Mouse (Mus musculus): ENCODE measurements around the gene Gm49373. TPM values are rescaled to one million over a fixed set of nuclear protein-coding genes. Genes with fewer than 3 reads are reported as not detected.
A peak's percentile ranks its signal among the peaks of the same experiment; 100 is the strongest.

Gm49373 gene
- total RNA-seq (2014; rRNA removed) (1.5 and 2.6 TPM in 2 replicates), polyA plus RNA-seq (2015; fragmentation: Nextera tagmentation; extraction: Ambion mirVana) (0.74 and 0.79 TPM in 2 replicates)

DNA sequence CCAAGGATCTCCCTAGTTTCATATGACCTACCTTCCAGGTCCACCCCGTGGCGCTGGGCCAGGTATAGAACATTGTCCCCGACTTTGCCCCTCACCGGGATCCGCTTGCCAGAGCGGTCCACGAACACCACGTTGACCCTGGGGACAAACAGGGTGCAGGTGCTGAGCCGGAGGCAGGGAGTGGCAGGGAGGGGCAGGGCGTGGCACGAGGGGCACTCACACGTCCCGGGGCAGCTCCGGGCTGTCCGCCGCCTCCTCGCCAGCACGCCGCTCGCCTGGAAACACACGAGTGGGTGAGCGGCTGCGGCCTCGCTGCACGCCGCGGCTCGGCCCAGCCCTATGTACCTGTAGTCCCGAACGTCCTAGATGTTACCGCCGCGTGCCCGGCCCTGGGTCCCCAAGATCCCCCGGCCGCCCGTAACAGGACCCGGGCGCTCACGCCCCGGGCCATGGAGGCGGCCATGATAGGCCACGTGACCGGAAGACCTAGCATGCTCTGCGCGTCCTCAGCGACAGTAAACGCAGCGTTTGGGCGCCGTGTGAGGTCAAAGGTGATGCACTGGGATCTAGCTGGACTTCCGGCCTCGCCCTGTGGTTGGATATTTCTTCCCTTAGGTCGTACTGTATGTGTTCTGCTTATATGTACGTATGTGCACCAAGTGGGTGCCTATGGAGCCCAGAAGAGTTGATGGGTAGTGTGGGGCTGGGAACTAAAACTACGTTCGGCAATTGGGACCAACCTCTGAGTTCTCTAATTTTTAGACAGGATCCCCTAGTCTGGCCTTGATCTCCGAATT lies at the start of gene Gm49373, which contains the start of gene Fdx1l:
TSS of gene Gm49373 (minus strand) at position 53 of the 797 bp plus-strand sequence.
TSS of gene Fdx1l (minus strand) at position 571 of the 797 bp plus-strand sequence.
- no peaks in the 10 kb centered on the region for H3K27me3 ChIP-seq (ENCODE audit: insufficient read depth, low read length)
- H3K27ac ChIP-seq (ENCODE audit: low read depth, low read length): peak within 1 kb of the TSS; percentile 71
- WGBS: 3% methylated on average over 57 of the region's 58 CpGs
- peak; percentile 97 for ATAC-seq
- H3K4me3 ChIP-seq (ENCODE audit: low read depth, low read length): peak within 1 kb of the TSS; percentile 84
- H3K36me3 ChIP-seq (ENCODE audit: insufficient read depth): peaks cover 40% of the 10 kb centered on the region
- peak within 1 kb of the TSS; percentile 97 for H3K4me2 ChIP-seq (ENCODE audit: low read depth)
- no peaks in the 10 kb centered on the region for H3K9me3 ChIP-seq (ENCODE audit: low read length)
- H3K4me1 ChIP-seq (ENCODE audit: insufficient read depth): peaks cover 7% of the 10 kb centered on the region; the same call in 1 of the 2 replicates
- peak within 1 kb of the TSS; percentile 77 for H3K9ac ChIP-seq
- no peak for TF ChIP-seq CTCF (IDR thresholded peaks at IDR 0.05; ENCODE audit: low read depth)
- peak; percentile 94 for DNase-seq

DNA sequence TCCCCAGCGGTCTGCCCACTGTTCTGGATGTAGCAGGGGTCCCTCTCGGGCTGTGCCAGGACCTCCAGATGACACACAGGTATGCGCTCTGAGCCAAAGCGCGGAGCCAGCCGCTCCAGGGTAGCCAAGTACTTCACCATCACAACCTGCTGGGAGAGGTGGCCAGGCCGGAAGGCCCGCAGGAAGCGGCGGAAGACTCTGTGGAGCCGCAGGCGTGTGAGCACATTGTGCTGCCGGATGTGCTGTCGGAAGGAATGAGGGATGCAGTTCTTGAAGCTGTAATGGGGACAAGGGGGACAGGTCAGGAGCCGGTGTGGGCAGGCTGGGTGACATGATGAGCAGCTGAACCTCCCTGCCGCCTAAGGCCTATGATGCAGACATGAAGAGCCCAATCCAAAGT lies 48.6 kb upstream of the Gm49373 start:
- Histone ChIP-seq H3K9me3 (ENCODE audit: low read length) (no peaks in the 10 kb centered on the region), H3K36me3 (ENCODE audit: insufficient read depth) (peaks cover 38% of the 10 kb centered on the region), H3K27ac (ENCODE audit: low read depth, low read length) (no peak overlapping the region), H3K4me2 (ENCODE audit: low read depth) (no peak overlapping the region), H3K4me3 (ENCODE audit: low read depth, low read length) (no peak overlapping the region), H3K9ac (no peak overlapping the region), H3K4me1 (ENCODE audit: insufficient read depth) (no peaks in the 10 kb centered on the region), H3K27me3 (ENCODE audit: insufficient read depth, low read length) (no peaks in the 10 kb centered on the region)
- WGBS: 88% methylated on average over 16 of the region's 16 CpGs
- DNase-seq: no peak
- no peak for ATAC-seq
- TF ChIP-seq CTCF (IDR thresholded peaks at IDR 0.05; ENCODE audit: low read depth): no peak

DNA sequence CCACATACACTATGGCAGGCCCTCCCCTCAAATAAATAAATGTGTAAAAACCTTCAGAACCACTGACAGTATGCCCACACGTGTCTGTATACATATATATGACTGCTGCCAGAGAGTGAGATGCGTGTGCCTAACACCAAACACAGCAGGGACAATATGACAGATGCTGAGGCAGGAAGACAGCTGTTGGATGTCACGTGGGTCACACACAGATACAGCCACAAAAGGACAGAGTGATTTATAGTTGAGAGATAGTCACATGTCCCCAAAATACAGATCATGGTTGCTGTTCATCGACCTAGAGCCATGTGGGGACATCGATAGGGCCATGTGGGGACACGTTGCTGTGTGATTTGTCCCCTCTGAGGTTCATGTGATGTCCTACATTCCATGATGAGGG lies 44.2 kb upstream of the Gm49373 start:
- Histone ChIP-seq H3K9me3 (ENCODE audit: low read length) (no peaks in the 10 kb centered on the region), H3K36me3 (ENCODE audit: insufficient read depth) (peaks cover 20% of the 10 kb centered on the region), H3K9ac (no peak overlapping the region), H3K27me3 (ENCODE audit: insufficient read depth, low read length) (no peaks in the 10 kb centered on the region), H3K4me1 (ENCODE audit: insufficient read depth) (no peaks in the 10 kb centered on the region), H3K4me3 (ENCODE audit: low read depth, low read length) (no peak overlapping the region), H3K4me2 (ENCODE audit: low read depth) (no peak overlapping the region), H3K27ac (ENCODE audit: low read depth, low read length) (no peak overlapping the region)
- DNase-seq: no peak
- 81% methylated on average over 6 of the region's 6 CpGs for WGBS
- ATAC-seq: no peak
- no peak for TF ChIP-seq CTCF (IDR thresholded peaks at IDR 0.05; ENCODE audit: low read depth)

DNA sequence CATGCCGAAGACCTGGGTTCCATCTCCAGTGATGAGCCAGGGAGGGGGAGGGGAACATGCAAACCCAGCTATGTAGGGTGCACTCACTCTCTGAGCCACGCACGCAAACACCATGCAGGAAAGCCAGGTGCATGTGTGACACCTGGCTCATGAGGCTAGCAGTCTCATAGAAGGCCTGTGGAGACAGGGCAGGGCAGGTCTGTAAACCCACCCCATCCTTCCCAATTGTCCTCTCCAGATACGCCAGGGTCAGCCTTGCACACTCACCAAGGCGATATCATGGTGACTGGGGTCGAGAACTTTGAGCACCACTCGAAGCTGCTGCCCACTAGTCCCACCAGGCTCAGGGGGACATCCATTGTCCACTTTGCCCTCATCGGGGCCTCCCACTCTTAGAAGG lies 42.2 kb upstream of the Gm49373 start:
- no peak for ATAC-seq
- TF ChIP-seq CTCF (IDR thresholded peaks at IDR 0.05; ENCODE audit: low read depth): no peak
- 89% methylated on average over 8 of the region's 8 CpGs for WGBS

DNA sequence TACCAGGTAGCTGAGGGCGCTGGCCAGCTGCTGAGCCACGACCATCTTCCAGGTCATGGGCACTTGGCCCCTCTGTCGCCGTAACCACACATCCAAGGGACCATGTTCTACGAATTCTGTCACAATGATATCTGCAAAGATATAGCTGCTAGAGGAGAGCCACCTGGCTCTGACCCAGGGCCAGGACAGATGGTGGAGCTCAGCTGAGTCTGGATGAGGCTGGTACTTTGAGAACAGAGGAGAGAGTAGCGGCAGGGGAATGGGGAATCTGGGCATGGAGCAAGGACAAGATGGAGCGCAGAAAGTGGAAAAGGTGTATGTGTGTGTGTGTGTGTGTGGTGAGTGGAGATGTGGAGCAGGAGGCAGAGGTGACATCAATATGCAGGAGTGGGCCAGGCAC lies 41.3 kb upstream of the Gm49373 start:
- Histone ChIP-seq H3K36me3 (ENCODE audit: insufficient read depth) (peaks cover 3% of the 10 kb centered on the region; the same call in 1 of the 2 replicates), H3K4me1 (ENCODE audit: insufficient read depth) (no peaks in the 10 kb centered on the region), H3K27ac (ENCODE audit: low read depth, low read length) (no peak overlapping the region), H3K9me3 (ENCODE audit: low read length) (no peaks in the 10 kb centered on the region), H3K4me3 (ENCODE audit: low read depth, low read length) (no peak overlapping the region), H3K27me3 (ENCODE audit: insufficient read depth, low read length) (no peaks in the 10 kb centered on the region), H3K9ac (no peak overlapping the region), H3K4me2 (ENCODE audit: low read depth) (no peak overlapping the region)
- no peak for TF ChIP-seq CTCF (IDR thresholded peaks at IDR 0.05; ENCODE audit: low read depth)
- DNase-seq: no peak
- WGBS: 86% methylated on average over 7 of the region's 7 CpGs
- ATAC-seq: no peak

More for the DNA sequence above, 42.2 kb upstream of the Gm49373 start:
- Histone ChIP-seq H3K36me3 (ENCODE audit: insufficient read depth) (peaks cover 7% of the 10 kb centered on the region; the same call in 1 of the 2 replicates), H3K4me2 (ENCODE audit: low read depth) (no peak overlapping the region), H3K27ac (ENCODE audit: low read depth, low read length) (no peak overlapping the region), H3K9me3 (ENCODE audit: low read length) (no peaks in the 10 kb centered on the region), H3K4me1 (ENCODE audit: insufficient read depth) (no peaks in the 10 kb centered on the region), H3K27me3 (ENCODE audit: insufficient read depth, low read length) (no peaks in the 10 kb centered on the region), H3K4me3 (ENCODE audit: low read depth, low read length) (no peak overlapping the region), H3K9ac (no peak overlapping the region)
- DNase-seq: no peak

DNA sequence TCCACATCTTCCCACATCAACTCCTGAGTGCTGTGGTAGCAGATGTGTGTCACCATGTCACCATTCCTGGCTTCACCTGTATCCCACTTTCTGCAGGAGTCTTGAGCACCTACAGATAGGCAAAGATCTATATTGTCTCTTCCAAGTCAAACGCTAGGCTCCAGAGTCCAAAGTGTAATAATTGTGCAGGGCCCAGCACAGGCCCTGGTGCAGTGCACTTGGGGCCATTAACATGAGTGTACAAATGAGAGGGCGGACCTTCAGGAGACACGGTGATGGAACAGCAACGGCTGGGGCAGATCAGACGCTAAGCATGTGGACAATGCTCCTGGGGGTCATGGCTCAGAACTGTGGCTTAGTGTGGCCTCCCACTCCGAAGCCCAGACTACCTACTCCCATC lies 40.9 kb upstream of the Gm49373 start:
- Histone ChIP-seq H3K27ac (ENCODE audit: low read depth, low read length) (no peak overlapping the region), H3K27me3 (ENCODE audit: insufficient read depth, low read length) (no peaks in the 10 kb centered on the region), H3K4me2 (ENCODE audit: low read depth) (no peak overlapping the region), H3K4me3 (ENCODE audit: low read depth, low read length) (no peak overlapping the region), H3K9ac (no peak overlapping the region), H3K36me3 (ENCODE audit: insufficient read depth) (peaks cover 3% of the 10 kb centered on the region; the same call in 1 of the 2 replicates), H3K4me1 (ENCODE audit: insufficient read depth) (no peaks in the 10 kb centered on the region), H3K9me3 (ENCODE audit: low read length) (no peaks in the 10 kb centered on the region)
- DNase-seq (no peak), ATAC-seq (no peak)
- no peak for TF ChIP-seq CTCF (IDR thresholded peaks at IDR 0.05; ENCODE audit: low read depth)
- 89% methylated on average over 6 of the region's 6 CpGs for WGBS

DNA sequence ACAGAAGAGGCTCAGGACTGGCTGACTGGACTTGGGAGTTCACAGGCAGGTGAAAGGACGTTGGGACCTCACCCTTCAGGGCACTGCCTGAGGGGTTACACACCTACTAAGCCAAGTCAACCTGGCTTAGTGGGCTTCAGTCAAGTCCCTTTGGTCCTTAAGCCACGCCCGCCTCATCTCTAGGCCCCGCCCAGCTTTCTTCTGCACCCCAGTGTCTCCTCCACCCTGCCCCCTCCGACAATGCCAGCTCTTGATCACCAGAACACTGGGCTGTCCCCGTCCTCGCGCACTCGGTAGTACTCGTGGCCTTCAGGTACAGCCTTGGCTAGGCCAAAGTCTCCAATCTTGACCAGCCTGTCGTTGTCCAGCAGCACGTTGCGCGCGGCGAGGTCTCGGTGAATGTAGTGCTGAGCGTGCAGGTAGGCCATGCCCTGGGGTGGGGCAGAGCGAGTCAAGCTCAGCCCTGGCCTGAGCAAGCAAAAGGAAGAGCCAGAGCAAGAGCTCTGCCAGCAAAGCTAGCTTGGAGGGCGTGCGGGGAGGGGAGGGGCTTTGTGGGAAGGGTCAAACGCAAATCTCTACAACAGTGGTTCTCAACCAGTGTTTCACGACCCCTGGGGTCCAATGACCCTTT lies 34.8 kb upstream of the Gm49373 start:
- H3K27ac ChIP-seq (ENCODE audit: low read depth, low read length): no peak overlapping the region
- H3K9ac ChIP-seq: no peak overlapping the region
- no peaks in the 10 kb centered on the region for H3K4me1 ChIP-seq (ENCODE audit: insufficient read depth)
- WGBS: 44% methylated on average over 23 of the region's 23 CpGs
- no peak overlapping the region for H3K4me2 ChIP-seq (ENCODE audit: low read depth)
- TF ChIP-seq CTCF (IDR thresholded peaks at IDR 0.05; ENCODE audit: low read depth): no peak
- peaks cover 7% of the 10 kb centered on the region; the same call in 1 of the 2 replicates for H3K36me3 ChIP-seq (ENCODE audit: insufficient read depth)
- H3K27me3 ChIP-seq (ENCODE audit: insufficient read depth, low read length): no peaks in the 10 kb centered on the region
- H3K4me3 ChIP-seq (ENCODE audit: low read depth, low read length): no peak overlapping the region
- H3K9me3 ChIP-seq (ENCODE audit: low read length): no peaks in the 10 kb centered on the region
- DNase-seq (no peak), ATAC-seq (no peak)
